Mouse (Mus musculus) left cerebral cortex, postnatal 36 days (tissue): Measurements from ENCODE around the gene Barx1. TPM values are rescaled to one million over a fixed set of nuclear protein-coding genes. Genes with fewer than 3 reads are reported as not detected.

Experiments used
- DNase-seq, 2 experiments: peaks; one replicate each; pipeline ENCODE4 v3.0.0; 2021 to 2022; ENCODE audit warnings: low spot score in 2 of 2, mixed read lengths in 1 of 2
- intact Hi-C: fragments of 180-260 bp; cut with DNase I; formaldehyde crosslinking; loops from one replicate; pipeline ENCODE4 v1.15.1; 2025
- total RNA-seq, 2 experiments: library from RNA; stranded (reverse); gene quantifications; 2 replicates each; pipeline ENCODE4 v1.2.3; 2021

The Barx1 gene
- total RNA-seq, 2 experiments from 2014 or later = not detected

- intact Hi-C loops = loop anchor here (5.0 kb wide), 2 partner anchors 339 to 514 kb away; no protein-coding TSS in a partner anchor
- peak in 1 of 2 experiments; percentile 14 for DNase-seq
Measured at GRCm38 (mm10) chr13:48658588-48659253, 4.1 kb upstream of the Barx1 start.

GRCm38 (mm10) chr13:48659254-48660220 is 3.3 kb upstream of the Barx1 start:
- intact Hi-C loops = loop anchor here (5.0 kb wide), 2 partner anchors 338 to 513 kb away; no protein-coding TSS in a partner anchor
- peak; percentile 5 to 12 for DNase-seq

- no peak for DNase-seq
- intact Hi-C loops = no loop called here
Measured at GRCm38 (mm10) chr13:48660221-48660734, 2.5 kb upstream of the Barx1 start.

DNA sequence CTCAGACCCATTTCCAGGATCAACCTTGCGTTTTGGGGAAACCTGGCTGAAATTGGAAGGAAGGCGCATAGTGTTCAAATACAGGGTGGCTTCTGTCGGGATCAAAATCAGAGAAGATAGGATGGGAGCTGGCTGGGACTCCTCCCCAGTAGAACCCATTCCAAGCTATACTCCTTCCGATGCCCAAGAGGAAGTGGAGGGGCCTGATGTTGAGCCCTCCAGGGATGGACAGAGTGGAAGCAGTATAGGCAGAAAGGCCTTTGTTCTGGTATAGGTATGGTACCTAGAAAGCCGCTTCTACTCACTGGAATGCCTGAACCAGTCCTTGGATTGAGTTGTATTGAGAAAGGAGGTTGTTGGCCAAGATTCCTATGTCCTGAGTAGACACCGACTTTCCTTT is 2.1 kb upstream of the Barx1 start:
- intact Hi-C loops = no loop called here
- no peak for DNase-seq

DNA sequence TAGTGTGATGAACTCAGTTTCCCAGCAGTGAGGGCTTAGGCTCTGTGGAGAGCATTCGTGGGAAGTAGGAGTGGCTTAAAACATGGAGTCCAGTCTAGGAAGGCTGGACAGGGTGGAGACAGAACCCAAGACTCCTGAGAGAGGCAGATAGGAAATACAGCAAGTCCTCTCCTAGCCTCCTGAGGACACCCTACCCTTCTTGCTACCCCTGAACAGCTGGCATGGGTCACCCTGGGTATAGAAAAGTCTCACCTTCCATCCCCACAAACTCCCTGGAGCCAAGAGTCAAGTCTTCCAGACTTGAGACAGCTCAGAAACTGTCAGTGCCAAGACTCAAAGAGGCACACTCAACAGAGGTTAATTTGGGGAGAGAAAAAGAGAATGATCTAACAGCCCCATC is 1.2 kb upstream of the Barx1 start:
- intact Hi-C loops = no loop called here
- DNase-seq = no peak

- intact Hi-C loops = no loop called here
- peak in 1 of 2 experiments; percentile 23 for DNase-seq
Measured at GRCm38 (mm10) chr13:48663211-48663987, 601 bp downstream of the Barx1 start.

- intact Hi-C loops = no loop called here
- DNase-seq = no peak
Measured at GRCm38 (mm10) chr13:48663988-48664339, 1.2 kb downstream of the Barx1 start.

- peak; percentile 11 to 15 for DNase-seq
- intact Hi-C loops = no loop called here
Measured at GRCm38 (mm10) chr13:48664916-48665655, 2.3 kb downstream of the Barx1 start.

DNA sequence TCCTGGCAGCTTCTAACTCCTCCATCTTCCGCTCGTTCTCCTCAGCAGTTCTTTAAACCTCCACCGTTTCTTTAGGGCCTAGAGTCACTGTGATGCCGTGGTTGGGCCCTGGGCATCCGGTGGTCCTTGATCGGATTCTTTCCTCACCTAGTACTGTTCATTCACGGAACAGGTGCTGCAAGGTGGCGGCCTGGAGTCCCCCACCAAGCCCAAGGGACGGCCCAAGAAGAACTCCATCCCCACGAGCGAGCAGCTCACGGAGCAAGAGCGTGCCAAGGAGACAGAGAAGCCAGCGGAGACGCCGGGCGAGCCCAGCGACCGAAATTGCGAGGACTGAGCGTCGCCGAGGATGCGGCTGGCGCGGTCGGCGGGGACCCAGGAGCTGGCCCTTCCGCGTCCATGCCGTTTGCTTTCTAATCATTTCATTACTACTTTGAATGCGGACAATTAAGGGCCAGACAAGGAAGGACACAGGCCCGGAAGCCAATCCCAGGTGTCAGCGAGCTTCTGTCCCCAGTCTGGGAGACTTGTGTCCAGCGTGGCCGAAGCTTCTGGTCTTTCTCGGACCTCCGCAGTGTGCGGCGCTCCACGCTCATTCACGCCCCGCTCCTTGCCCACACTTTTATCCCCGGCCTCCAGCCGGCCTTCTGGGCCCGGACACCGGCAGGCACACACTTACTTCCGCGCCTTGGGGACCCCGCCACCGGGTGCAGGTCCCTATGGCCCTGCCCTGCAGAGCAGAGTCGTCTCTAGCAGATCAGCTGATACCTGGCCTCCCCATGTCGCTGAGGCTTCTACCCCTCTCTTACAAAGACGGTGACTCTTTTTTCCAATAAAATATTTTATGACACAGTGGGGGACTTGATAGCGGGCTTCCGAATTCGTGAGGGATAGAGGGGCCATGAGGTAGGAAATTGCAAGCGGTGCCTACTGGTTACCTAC is 3.1 kb downstream of the Barx1 start:
- intact Hi-C loops = no loop called here
- DNase-seq = no peak

- intact Hi-C loops = no loop called here
- DNase-seq = no peak
Measured at GRCm38 (mm10) chr13:48667461-48667860, 4.7 kb downstream of the Barx1 start.

GRCm38 (mm10) chr13:48668091-48668975 is 5.5 kb downstream of the Barx1 start:
- no peak for DNase-seq
- intact Hi-C loops = no loop called here

GRCm38 (mm10) chr13:48668976-48669534 is 6.3 kb downstream of the Barx1 start:
- peak in 1 of 2 experiments; percentile 11 for DNase-seq
- intact Hi-C loops = no loop called here

GRCm38 (mm10) chr13:48672312-48672840 is 9.6 kb downstream of the Barx1 start:
- no peak for DNase-seq
- intact Hi-C loops = loop anchor here (5.0 kb wide), 1 partner anchor 115 kb away; no protein-coding TSS in a partner anchor

- intact Hi-C loops = loop anchor here (5.0 kb wide), 1 partner anchor 113 kb away; no protein-coding TSS in a partner anchor
Measured at GRCm38 (mm10) chr13:48674609-48675008, 11.8 kb downstream of the Barx1 start.

DNA sequence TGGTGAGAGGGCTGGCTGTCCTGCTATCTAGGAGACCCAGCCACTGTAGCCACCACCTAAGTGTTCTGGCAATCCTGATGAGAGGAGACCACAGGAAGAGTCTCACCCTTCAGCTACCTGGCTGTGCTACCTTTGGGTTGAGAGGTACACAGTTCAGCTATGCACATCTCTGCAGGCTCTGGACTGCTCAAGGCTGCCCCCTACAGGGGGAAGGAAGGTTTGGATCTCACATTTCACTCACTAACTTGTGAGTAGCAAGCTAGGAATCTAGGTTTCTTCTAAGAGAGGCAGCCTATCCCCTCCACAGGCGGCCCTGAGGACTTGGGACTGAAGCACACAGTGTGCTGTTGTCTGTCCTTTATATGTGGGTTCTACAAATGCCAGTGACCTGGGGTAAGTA is 16.6 kb downstream of the Barx1 start:
- intact Hi-C loops = no loop called here
- no peak for DNase-seq

More at GRCm38 (mm10) chr13:48674609-48675008, 11.8 kb downstream of the Barx1 start:
- no peak for DNase-seq

GRCm38 (mm10) chr13:48686666-48687065 is 23.9 kb downstream of the Barx1 start:
- DNase-seq = no peak
- intact Hi-C loops = no loop called here
